Mouse (Mus musculus): ENCODE results near the gene Tufm. TPM values are rescaled to one million over a fixed set of nuclear protein-coding genes. Genes with fewer than 3 reads are reported as not detected.

The Tufm gene
- total and polyA plus RNA-seq, 2 experiments = 90.8 to 163 TPM

DNA sequence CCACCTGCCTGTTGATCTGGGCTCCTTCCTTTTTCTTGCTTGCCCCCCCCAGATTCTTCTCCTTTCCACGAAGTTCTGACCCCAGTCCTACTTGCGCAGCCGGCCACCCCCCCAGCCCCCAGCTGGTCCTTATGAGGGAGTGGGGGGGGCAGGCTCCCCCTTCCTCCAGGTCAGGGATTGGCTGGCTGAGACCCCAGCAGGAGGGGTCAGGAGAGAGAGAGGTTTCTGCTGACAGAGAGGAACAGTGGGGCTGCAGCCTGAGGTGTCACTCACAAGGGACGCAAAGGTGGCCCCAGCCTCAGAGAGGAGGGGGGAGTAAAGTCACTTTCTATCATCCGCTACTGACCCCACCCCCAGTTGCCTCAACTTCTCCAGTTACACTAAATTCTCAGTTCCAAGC, 24.2 kb upstream of the Tufm start, which contains the start of gene Atp2a1:
Gene Atp2a1, minus strand, starts transcription at position 105 of the 400 bp plus-strand sequence.
- no peaks in the 10 kb centered on the region for H3K4me1 ChIP-seq (ENCODE audit: control insufficient read depth, insufficient read depth, low read length)

DNA sequence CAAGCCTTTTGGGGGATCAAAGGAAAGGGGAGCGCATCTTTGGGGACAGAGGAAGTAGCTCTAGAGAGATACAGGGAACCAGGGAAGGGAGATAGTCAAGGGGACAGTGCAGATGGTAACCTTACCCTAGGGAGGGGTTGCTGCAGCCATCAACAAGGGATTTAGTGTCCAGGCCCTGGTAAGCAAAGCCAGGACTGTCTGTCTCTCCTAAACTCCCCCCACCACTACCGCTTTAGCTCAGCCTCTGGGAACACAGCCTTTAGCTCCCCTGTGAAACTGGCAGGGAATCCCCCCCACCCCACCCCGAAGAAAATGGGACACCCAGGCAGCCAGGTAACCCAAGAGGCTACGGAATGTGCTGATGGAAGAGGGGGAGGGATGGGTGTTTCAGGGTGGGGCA, 23.6 kb upstream of the Tufm start:
- Histone ChIP-seq H3K4me1 (ENCODE audit: control insufficient read depth, insufficient read depth, low read length) (no peaks in the 10 kb centered on the region), H3K9ac (ENCODE audit: low read depth, low read length) (no peak overlapping the region), H3K4me3 (ENCODE audit: insufficient read depth, low read depth, low read length) (no peak overlapping the region), H3K79me2 (ENCODE audit: control insufficient read depth, insufficient read depth, low read length) (no peaks in the 10 kb centered on the region), H3K36me3 (ENCODE audit: control insufficient read depth, insufficient read depth, low read length) (no peaks in the 10 kb centered on the region; the same call in 1 of the 2 replicates), H3K27me3 (ENCODE audit: control insufficient read depth, insufficient read depth, low read length) (no peaks in the 10 kb centered on the region), H3K27ac (replicated peaks; ENCODE audit: insufficient read depth, low read depth, low read length) (no peak overlapping the region)
- TF ChIP-seq CTCF (IDR thresholded peaks at IDR 0.05; ENCODE audit: low read depth, low read length) = no peak
- TF ChIP-seq POLR2A (IDR thresholded peaks at IDR 0.05; ENCODE audit: extremely low read depth, insufficient read depth, low read length) = no peak
- 71% methylated on average over 4 of the region's 4 CpGs for WGBS
- no peak for DNase-seq (ENCODE audit: extremely low read depth, low read depth, low spot score)

More for the DNA sequence above, 24.2 kb upstream of the Tufm start, which contains the start of gene Atp2a1:
- no peak for DNase-seq (ENCODE audit: extremely low read depth, low read depth, low spot score)
- TF ChIP-seq POLR2A (IDR thresholded peaks at IDR 0.05; ENCODE audit: extremely low read depth, insufficient read depth, low read length) (no peak), CTCF (IDR thresholded peaks at IDR 0.05; ENCODE audit: low read depth, low read length) (no peak)
- H3K27me3 ChIP-seq (ENCODE audit: control insufficient read depth, insufficient read depth, low read length) = no peaks in the 10 kb centered on the region
- H3K9ac ChIP-seq (ENCODE audit: low read depth, low read length) = no peak within 1 kb of the TSS
- no peak within 1 kb of the TSS for H3K27ac ChIP-seq (replicated peaks; ENCODE audit: insufficient read depth, low read depth, low read length)
- no peaks in the 10 kb centered on the region for H3K79me2 ChIP-seq (ENCODE audit: control insufficient read depth, insufficient read depth, low read length)
- H3K4me3 ChIP-seq (ENCODE audit: insufficient read depth, low read depth, low read length) = no peak within 1 kb of the TSS
- WGBS = 72% methylated on average over 5 of the region's 5 CpGs
- H3K36me3 ChIP-seq (ENCODE audit: control insufficient read depth, insufficient read depth, low read length) = no peaks in the 10 kb centered on the region; the same call in 1 of the 2 replicates

DNA sequence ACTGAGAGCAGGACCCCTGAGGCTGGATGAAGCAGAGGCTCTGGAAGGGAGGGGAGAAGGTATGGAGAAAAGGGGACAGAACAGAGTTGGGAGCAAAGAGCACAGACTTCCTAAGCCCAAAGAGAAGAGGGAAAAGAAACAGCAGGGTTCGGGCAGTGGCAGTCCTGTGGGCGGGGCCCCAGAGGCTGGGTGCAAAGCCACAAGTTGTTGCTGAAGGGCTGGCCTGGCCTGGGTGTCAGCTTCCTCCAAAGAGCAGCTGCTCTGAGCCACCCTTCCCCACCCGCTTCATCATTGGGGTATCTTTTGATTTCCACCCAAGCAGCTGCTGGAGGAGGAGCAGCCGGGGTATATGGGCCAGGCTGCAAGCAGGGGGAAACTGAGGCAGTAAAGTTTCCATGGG, 23.0 kb upstream of the Tufm start:
- Histone ChIP-seq H3K79me2 (ENCODE audit: control insufficient read depth, insufficient read depth, low read length) (no peaks in the 10 kb centered on the region), H3K36me3 (ENCODE audit: control insufficient read depth, insufficient read depth, low read length) (peaks cover 2% of the 10 kb centered on the region; the same call in 1 of the 2 replicates), H3K27ac (replicated peaks; ENCODE audit: insufficient read depth, low read depth, low read length) (no peak overlapping the region), H3K4me3 (ENCODE audit: insufficient read depth, low read depth, low read length) (no peak overlapping the region), H3K4me1 (ENCODE audit: control insufficient read depth, insufficient read depth, low read length) (no peaks in the 10 kb centered on the region), H3K9ac (ENCODE audit: low read depth, low read length) (no peak overlapping the region), H3K27me3 (ENCODE audit: control insufficient read depth, insufficient read depth, low read length) (no peaks in the 10 kb centered on the region)
- DNase-seq (ENCODE audit: extremely low read depth, low read depth, low spot score) = no peak
- TF ChIP-seq POLR2A (IDR thresholded peaks at IDR 0.05; ENCODE audit: extremely low read depth, insufficient read depth, low read length) = no peak
- TF ChIP-seq CTCF (IDR thresholded peaks at IDR 0.05; ENCODE audit: low read depth, low read length) = no peak
- WGBS = 77% methylated on average over 4 of the region's 4 CpGs

DNA sequence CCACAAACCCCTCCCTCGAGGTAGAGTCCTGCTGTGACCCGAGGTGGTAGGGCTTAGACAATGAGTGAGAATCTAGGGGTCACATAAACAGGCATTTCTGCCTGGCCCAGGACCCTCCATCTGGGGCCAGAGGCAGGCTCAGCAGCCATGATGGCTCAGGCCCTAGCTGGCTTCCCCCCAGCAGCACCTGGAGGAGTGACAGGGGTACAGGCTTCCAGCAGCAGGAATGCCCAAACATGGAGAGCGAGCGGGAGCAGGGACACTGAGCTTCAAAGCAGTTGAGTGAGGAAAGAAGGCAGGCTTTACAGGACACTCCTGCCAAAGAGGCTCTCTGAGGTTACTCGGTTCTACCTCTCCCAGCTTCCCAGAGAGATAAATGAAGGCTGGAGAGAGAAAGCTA, 22.3 kb upstream of the Tufm start:
- H3K27ac ChIP-seq (replicated peaks; ENCODE audit: insufficient read depth, low read depth, low read length) = no peak overlapping the region
- no peaks in the 10 kb centered on the region for H3K4me1 ChIP-seq (ENCODE audit: control insufficient read depth, insufficient read depth, low read length)
- no peak for TF ChIP-seq CTCF (IDR thresholded peaks at IDR 0.05; ENCODE audit: low read depth, low read length)
- TF ChIP-seq POLR2A (IDR thresholded peaks at IDR 0.05; ENCODE audit: extremely low read depth, insufficient read depth, low read length) = no peak
- no peaks in the 10 kb centered on the region for H3K27me3 ChIP-seq (ENCODE audit: control insufficient read depth, insufficient read depth, low read length)
- DNase-seq (ENCODE audit: extremely low read depth, low read depth, low spot score) = no peak
- no peak overlapping the region for H3K4me3 ChIP-seq (ENCODE audit: insufficient read depth, low read depth, low read length)
- no peak overlapping the region for H3K9ac ChIP-seq (ENCODE audit: low read depth, low read length)
- H3K79me2 ChIP-seq (ENCODE audit: control insufficient read depth, insufficient read depth, low read length) = no peaks in the 10 kb centered on the region
- peaks cover 4% of the 10 kb centered on the region; the same call in 1 of the 2 replicates for H3K36me3 ChIP-seq (ENCODE audit: control insufficient read depth, insufficient read depth, low read length)
- 68% methylated on average over 5 of the region's 5 CpGs for WGBS

DNA sequence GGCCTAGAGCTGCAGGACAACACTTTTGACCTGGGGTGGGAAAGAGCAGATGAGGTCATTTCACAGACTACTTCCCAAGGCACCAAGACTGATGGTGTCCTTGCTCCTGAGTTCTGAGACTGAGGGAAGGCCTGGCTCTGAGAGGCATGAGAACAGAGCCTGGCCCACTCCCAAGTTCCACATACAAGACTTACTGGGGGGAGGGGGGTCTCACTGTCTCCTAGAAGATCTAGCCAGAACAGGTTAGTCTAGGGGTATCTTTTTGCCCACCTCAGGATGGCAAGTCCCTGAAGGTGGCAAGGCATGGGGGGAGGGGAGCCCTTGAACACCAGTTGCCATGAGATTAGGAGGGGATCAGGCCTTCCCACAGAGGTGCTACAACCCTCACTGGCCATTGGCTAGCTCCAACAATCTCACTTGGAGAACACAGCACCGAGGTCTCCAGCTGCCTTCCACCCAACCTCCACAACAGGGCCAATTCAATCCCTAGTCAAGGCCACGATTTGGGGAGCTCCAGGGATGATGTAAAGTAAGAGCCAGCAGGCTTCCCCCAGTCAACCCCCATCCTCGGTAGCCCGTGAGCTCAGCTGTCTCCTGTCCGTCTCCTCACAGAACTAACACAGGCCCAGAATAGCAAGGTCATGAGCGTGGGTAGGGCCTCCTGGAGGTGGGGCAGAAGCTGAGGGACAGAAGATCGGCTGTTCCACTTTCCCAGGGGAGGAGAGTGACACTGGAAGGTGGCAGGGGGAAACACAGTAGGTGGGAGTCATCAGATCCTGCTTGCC, 21.7 kb upstream of the Tufm start:
- no peak overlapping the region for H3K27ac ChIP-seq (replicated peaks; ENCODE audit: insufficient read depth, low read depth, low read length)
- WGBS = 52% methylated on average over 7 of the region's 7 CpGs

DNA sequence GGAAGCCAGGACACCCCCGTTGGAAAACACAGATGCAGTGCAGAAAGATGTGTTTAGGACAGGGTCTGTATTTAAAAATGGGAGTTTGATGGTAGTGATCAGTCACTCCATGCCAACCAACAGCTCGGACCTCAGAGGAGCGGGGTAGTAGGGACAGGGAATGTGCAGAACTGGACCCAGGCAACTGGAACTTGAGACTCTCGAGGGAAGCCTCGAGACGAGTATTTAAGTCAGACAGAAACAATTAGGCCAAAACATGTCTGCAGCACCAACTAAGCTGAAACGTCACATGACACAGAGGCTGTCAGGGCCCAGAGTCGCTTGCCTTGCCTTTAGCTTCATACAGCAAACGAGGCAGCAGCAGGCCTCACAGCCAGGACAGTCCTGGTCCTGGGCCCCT, 21.0 kb upstream of the Tufm start:
- no peak for DNase-seq (ENCODE audit: extremely low read depth, low read depth, low spot score)
- H3K79me2 ChIP-seq (ENCODE audit: control insufficient read depth, insufficient read depth, low read length) = no peaks in the 10 kb centered on the region
- H3K4me1 ChIP-seq (ENCODE audit: control insufficient read depth, insufficient read depth, low read length) = no peaks in the 10 kb centered on the region
- no peak overlapping the region for H3K4me3 ChIP-seq (ENCODE audit: insufficient read depth, low read depth, low read length)
- peaks cover 6% of the 10 kb centered on the region; the same call in 1 of the 2 replicates for H3K36me3 ChIP-seq (ENCODE audit: control insufficient read depth, insufficient read depth, low read length)
- no peak overlapping the region for H3K27ac ChIP-seq (replicated peaks; ENCODE audit: insufficient read depth, low read depth, low read length)
- no peaks in the 10 kb centered on the region for H3K27me3 ChIP-seq (ENCODE audit: control insufficient read depth, insufficient read depth, low read length)
- no peak overlapping the region for H3K9ac ChIP-seq (ENCODE audit: low read depth, low read length)
- TF ChIP-seq POLR2A (IDR thresholded peaks at IDR 0.05; ENCODE audit: extremely low read depth, insufficient read depth, low read length) (no peak), CTCF (IDR thresholded peaks at IDR 0.05; ENCODE audit: low read depth, low read length) (no peak)
- 84% methylated on average over 9 of the region's 9 CpGs for WGBS

More for the DNA sequence above, 21.7 kb upstream of the Tufm start:
- Histone ChIP-seq H3K4me1 (ENCODE audit: control insufficient read depth, insufficient read depth, low read length) (no peaks in the 10 kb centered on the region), H3K27me3 (ENCODE audit: control insufficient read depth, insufficient read depth, low read length) (no peaks in the 10 kb centered on the region), H3K9ac (ENCODE audit: low read depth, low read length) (no peak overlapping the region), H3K79me2 (ENCODE audit: control insufficient read depth, insufficient read depth, low read length) (no peaks in the 10 kb centered on the region), H3K4me3 (ENCODE audit: insufficient read depth, low read depth, low read length) (no peak overlapping the region), H3K36me3 (ENCODE audit: control insufficient read depth, insufficient read depth, low read length) (peaks cover 4% of the 10 kb centered on the region; the same call in 1 of the 2 replicates)
- TF ChIP-seq POLR2A (IDR thresholded peaks at IDR 0.05; ENCODE audit: extremely low read depth, insufficient read depth, low read length) (no peak), CTCF (IDR thresholded peaks at IDR 0.05; ENCODE audit: low read depth, low read length) (no peak)
- DNase-seq (ENCODE audit: extremely low read depth, low read depth, low spot score) = no peak
